Mouse (Mus musculus): Measurements from ENCODE around the gene Cacna1c.

Cacna1c gene

DNA sequence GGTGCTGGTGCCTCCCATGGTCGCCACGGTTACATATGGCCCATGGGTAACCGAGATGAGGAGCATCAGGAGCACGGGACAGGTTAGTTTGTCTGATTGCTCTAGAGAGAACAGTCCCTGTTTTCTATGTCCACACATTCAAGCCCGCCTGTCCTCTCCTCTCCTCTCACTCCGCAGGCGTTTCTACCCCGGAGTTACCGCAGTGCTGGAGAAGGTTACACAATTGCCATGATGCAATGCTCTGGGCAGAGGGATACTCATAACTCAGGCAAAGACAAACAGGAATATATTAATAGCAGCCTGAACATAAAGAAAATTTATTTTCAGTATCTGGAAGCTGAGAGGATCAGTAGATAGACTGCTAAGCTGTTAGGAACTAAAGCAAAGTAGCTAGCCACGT lies 58.5 kb downstream of the Cacna1c start:
- DNase-seq, result no peak

GRCm38 (mm10) chr6:119132863-119133262 lies 63.4 kb downstream of the Cacna1c start:
- DNase-seq, result no peak

DNA sequence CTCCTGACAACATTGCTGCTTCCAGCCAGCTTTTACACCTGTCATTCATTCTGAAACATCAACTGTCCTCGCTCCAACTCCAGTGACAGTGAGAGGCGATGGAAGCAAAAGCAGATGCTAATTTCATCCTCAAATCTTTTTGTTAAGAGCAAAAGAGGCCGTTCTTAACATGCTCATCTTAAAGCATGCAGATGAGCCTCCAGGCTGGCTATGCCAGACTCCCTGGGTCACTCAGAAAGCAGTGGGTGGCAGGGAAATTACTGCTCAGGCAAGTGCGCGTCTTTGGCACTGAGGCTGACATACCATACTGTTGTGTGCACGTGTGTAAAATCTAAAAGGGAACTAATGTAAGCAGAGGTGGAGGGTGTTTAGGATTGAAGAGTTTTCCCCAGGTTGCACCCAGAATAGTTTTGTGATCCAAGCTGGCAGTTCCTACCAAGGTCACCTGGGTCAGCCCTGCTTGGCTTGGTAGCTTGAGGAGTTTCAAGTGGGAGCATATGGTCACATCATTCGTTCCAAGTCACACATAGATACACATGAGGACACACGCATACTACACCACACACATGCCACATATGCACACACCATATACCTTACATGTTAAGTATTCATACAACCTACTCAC lies 64.0 kb downstream of the Cacna1c start:
- no peak for DNase-seq

GRCm38 (mm10) chr6:119129664-119130063 lies 66.6 kb downstream of the Cacna1c start:
- peak in 1 of 2 experiments; percentile 63 for DNase-seq

GRCm38 (mm10) chr6:119128521-119128920 lies 67.7 kb downstream of the Cacna1c start:
- DNase-seq, result no peak

DNA sequence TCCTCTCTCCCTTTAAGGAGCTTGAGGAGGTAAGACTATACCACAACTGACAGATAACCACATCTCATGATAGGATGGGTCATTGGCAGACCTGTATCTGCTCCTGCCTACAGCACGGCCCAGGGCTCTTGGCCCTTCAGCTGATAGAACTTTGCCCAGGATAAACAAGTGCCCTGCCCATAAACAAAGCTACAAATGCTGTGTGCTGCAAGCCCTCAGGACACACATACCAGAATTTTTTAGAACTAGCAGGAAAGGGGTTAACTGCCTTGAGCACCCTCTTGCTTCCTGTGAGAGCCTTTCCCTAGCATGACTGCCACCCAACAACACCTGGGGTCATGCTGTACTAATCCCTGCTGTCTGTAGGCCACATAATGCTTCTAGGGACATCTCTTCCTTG lies 68.1 kb downstream of the Cacna1c start:
- no peak for DNase-seq

DNA sequence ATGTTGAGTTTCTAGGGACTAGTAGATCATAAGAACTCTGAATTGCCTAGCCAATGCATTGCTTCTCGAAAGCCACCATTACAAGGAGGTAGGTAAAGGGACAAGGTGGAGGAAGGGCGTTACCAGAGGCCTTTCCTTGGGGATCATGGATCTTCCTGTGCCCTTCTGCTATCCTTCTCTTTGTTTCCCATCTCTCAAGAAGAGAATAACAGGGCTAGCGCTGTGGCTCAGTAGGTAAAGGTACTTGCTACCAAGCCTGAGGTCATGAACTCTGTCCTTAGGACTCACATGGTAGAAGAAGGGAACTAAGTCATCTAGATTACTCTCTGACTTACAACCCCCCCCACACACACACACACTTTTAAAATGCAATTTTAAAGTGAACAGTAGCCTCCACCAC lies 69.2 kb downstream of the Cacna1c start:
- DNase-seq, result no peak

GRCm38 (mm10) chr6:119118371-119118770 lies 77.8 kb downstream of the Cacna1c start:
- no peak for DNase-seq

- DNase-seq, result no peak
These were observed 79.9 kb downstream of the Cacna1c start for GRCm38 (mm10) chr6:119116290-119116689.

DNA sequence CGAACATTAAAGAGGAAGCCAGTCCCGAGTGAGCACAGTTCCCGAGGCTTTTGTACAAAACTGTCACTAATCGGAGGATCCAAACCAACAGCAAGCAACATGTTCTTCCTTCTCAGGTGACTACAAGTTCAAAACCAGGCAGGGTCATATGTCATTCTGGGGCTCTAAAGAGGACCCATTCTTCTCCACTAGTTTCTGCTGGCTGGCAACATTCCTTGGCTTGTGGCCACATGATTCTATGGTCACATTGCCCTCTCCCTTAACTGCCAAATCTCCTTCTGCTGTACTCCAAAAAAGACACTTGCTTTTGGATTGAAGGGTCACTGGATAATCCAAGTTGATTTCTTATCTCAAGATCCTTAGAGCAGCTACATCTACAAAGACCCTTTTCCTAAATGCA lies 82.9 kb downstream of the Cacna1c start:
- DNase-seq, result no peak

GRCm38 (mm10) chr6:119110369-119110768 lies 85.8 kb downstream of the Cacna1c start:
- DNase-seq, result no peak

GRCm38 (mm10) chr6:119108466-119109394 lies 87.5 kb downstream of the Cacna1c start:
- peak; percentile 77 to 85 for DNase-seq

DNA sequence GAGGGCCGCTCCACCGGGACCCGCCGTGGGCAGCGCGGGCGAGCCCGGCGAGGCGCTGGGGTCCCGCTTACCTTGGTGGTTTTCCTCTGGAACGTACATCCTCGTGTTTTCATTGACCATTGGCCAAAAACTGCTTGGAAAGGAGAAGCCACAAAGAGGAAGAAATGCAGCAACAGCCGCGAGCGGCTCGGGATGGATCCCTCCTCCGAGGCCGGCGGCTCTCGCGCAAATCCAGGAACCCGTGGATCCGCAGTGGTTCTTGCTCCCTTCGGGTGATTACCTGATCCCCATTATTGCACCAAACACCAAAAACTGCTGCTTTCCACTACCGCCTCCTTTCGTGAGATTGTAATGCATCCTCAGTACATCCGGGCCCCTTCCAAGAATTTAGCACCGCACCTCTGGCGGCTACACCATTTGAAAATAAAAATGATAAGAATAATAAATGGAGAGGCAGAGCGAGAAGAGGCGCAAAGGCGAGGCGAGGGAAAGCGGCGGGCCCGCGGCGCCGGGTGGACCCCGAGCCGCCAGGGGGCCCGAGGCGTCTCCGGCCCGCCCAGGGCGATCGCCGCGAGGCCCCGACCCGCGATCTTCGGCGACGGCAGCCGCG lies 88.3 kb downstream of the Cacna1c start:
- peak; percentile 65 to 77 for DNase-seq

GRCm38 (mm10) chr6:119107140-119107855 lies 88.9 kb downstream of the Cacna1c start:
- DNase-seq, result peak; percentile 82 to 88

DNA sequence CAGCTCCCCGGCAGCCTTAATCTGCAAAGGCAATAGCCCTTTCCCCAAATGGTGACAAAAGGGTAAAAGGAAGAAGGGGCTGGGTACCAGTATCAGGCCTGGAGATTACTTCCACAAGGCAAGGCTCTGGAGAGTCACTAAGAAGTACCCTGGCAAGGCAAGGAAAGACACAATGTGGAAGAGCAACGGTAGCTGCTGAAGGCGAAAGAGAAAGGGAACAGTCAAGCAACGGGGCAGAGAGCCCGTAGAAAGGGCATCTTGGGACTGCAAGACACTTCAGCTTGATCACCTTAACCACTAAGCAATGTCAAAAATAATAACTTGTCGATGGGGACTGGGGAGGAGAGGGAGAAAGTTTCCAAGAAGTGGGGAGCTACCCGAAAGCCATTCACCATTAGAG lies 89.5 kb downstream of the Cacna1c start:
- DNase-seq, result peak; percentile 29 to 56

GRCm38 (mm10) chr6:119105651-119106595 lies 90.3 kb downstream of the Cacna1c start:
- peak; percentile 74 to 75 for DNase-seq

GRCm38 (mm10) chr6:119104246-119104645 lies 92.0 kb downstream of the Cacna1c start:
- DNase-seq, result peak; percentile 89 to 96

DNA sequence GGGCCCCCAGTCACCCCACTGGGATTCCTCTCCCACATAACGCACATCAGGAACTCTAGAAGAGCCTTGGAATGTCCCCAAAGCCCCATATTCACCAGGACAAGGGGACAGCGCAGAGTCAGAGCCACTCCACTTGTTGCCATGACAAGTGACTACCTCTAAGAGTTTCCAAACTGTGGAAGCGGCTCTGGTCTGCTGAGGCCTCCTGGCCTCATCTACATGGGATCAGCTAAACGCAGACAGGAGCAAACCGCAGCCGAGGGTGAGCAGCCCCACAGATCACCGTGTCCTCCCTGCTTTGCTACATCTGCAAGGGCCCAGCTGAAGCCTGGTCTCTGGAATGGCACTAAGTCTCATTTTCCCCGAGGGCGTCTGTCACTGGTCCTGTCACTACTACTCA lies 93.3 kb downstream of the Cacna1c start:
- peak in 1 of 2 experiments; percentile 14 for DNase-seq

GRCm38 (mm10) chr6:119099333-119099732 lies 96.9 kb downstream of the Cacna1c start:
- peak in 1 of 2 experiments; percentile 63 for DNase-seq

GRCm38 (mm10) chr6:119096481-119096880 lies 99.7 kb downstream of the Cacna1c start:
- DNase-seq, result no peak

GRCm38 (mm10) chr6:119095081-119095480 lies 101.1 kb downstream of the Cacna1c start:
- peak; percentile 55 to 61 for DNase-seq

- peak in 1 of 2 experiments; percentile 70 for DNase-seq
These were observed 107.0 kb downstream of the Cacna1c start for GRCm38 (mm10) chr6:119089173-119089572.
